Mouse (Mus musculus) bone marrow, adult 2 months (tissue): Measurements from ENCODE around the gene Nxpe5.

ENCODE experiments used
- CTCF ChIP-seq: fragments of 200-500 bp; IDR thresholded peaks from 2 replicates; pipeline ENCODE4 v1.5.1; 2011; ENCODE audit warnings: low read length, control low read depth; ENCODE audit not compliant: control insufficient read depth, insufficient read depth
- POLR2A ChIP-seq: fragments of 200-500 bp; IDR thresholded peaks from 2 replicates; pipeline ENCODE4 v1.6.1; 2011; ENCODE audit warnings: low read depth, mild to moderate bottlenecking, control low read depth, low read length, borderline replicate concordance; ENCODE audit not compliant: control insufficient read depth

- no peak for TF ChIP-seq CTCF
- 0 out of 2 replicates have a peak, but pooled peaks have one; percentile 13 for TF ChIP-seq POLR2A
These were observed 54.7 kb downstream of the Nxpe5 start for GRCm38 (mm10) chr5:138280425-138280768.
